In genomic region chr10:80442989-80443388, GRCm38 (mm10) we compare ENCODE assay signal across 29 mouse cellular contexts. TPM values are rescaled to one million over a fixed set of nuclear protein-coding genes. Genes with fewer than 3 reads are reported as not detected.
DNase-seq lines count a peak whose midpoint lies in the region; ATAC-seq and TF ChIP-seq lines count a peak whose summit lies in the region.
"Had no signal": no experiment of that assay in that cellular context is flagged by ENCODE, and none has a peak within 500 bp of the region (broad histone marks: within the 10 kb centered on the region; RNA-seq: fewer than 3 reads in every experiment).

No protein-coding gene starts in this region.

- no peak for TF ChIP-seq CTCF in spleen, adult 2 months (IDR thresholded peaks at IDR 0.05; ENCODE audit: extremely low read depth, insufficient read depth, insufficient read length, insufficient replicate concordance)

- ATAC-seq in limb, embryonic 13.5 days (ENCODE audit: low FRiP score, low read depth), result no peak
- ATAC-seq in granulocyte monocyte progenitor cell, adult 5-6 weeks (replicated peaks; ENCODE audit: poor library complexity, severe bottlenecking), result 0 out of 2 replicates have a peak, but pooled peaks have one; percentile 8
- ATAC-seq in frontal cortex, adult (ENCODE audit: low TSS enrichment), result no peak
- ATAC-seq in kidney, embryonic 14.5 days (ENCODE audit: low FRiP score, low TSS enrichment), result no peak
- ATAC-seq: forebrain, embryonic 16.5 days; hindbrain, embryonic 16.5 days had no signal

- no peak overlapping the region for H3K4me2 ChIP-seq in limb, embryonic 13.5 days (replicated peaks)
- H3K4me2 ChIP-seq in kidney, embryonic 14.5 days (replicated peaks; ENCODE audit: low read depth, low read length), result no peak overlapping the region
- H3K4me2 ChIP-seq: embryonic facial prominence, embryonic 12.5 days; heart, embryonic 12.5 days had no signal

- H3K4me3 ChIP-seq in limb, embryonic 13.5 days, result no peak overlapping the region
- H3K4me3 ChIP-seq in limb, embryonic 10.5 days, result no peak overlapping the region
- no peak overlapping the region for H3K4me3 ChIP-seq in spleen, adult 2 months (ENCODE audit: extremely low read depth, insufficient read depth, insufficient read length)
- no peak overlapping the region for H3K4me3 ChIP-seq in kidney, embryonic 14.5 days (ENCODE audit: low read length)
- H3K4me3 ChIP-seq: embryonic facial prominence, embryonic 12.5 days; heart, embryonic 12.5 days; midbrain, embryonic 10.5 days had no signal

- 61% methylated on average over 2 of the region's 2 CpGs for WGBS in limb, embryonic 13.5 days
- 56% methylated on average over 2 of the region's 2 CpGs for WGBS in limb, embryonic 10.5 days
- WGBS in spleen, adult 2 months, result 24% methylated on average over 2 of the region's 2 CpGs
- WGBS in kidney, embryonic 14.5 days, result 67% methylated on average over 2 of the region's 2 CpGs

- H3K27me3 ChIP-seq in limb, embryonic 13.5 days, result peaks cover 42% of the 10 kb centered on the region
- H3K27me3 ChIP-seq in limb, embryonic 10.5 days (ENCODE audit: low read depth, poor library complexity, severe bottlenecking), result peaks cover 46% of the 10 kb centered on the region
- no peaks in the 10 kb centered on the region for H3K27me3 ChIP-seq in spleen, adult 2 months (ENCODE audit: control insufficient read depth, insufficient read depth, low read length)
- peaks cover 8% of the 10 kb centered on the region for H3K27me3 ChIP-seq in kidney, embryonic 14.5 days (ENCODE audit: control insufficient read depth, insufficient read depth, low read length)

- H3K36me3 ChIP-seq in limb, embryonic 13.5 days, result no peaks in the 10 kb centered on the region
- H3K36me3 ChIP-seq in limb, embryonic 10.5 days, result no peaks in the 10 kb centered on the region
- H3K36me3 ChIP-seq in spleen, adult 2 months (ENCODE audit: control insufficient read depth, insufficient read depth, low read length), result no peaks in the 10 kb centered on the region
- H3K36me3 ChIP-seq in kidney, embryonic 14.5 days (ENCODE audit: control insufficient read depth, insufficient read depth, low read length), result no peaks in the 10 kb centered on the region
- H3K36me3 ChIP-seq: embryonic facial prominence, embryonic 12.5 days; heart, embryonic 12.5 days; midbrain, embryonic 10.5 days had no signal

- H3K9me3 ChIP-seq in limb, embryonic 13.5 days, result no peaks in the 10 kb centered on the region
- H3K9me3 ChIP-seq in limb, embryonic 10.5 days (replicated peaks), result no peaks in the 10 kb centered on the region
- H3K9me3 ChIP-seq in kidney, embryonic 14.5 days (ENCODE audit: control insufficient read depth, low read length), result no peaks in the 10 kb centered on the region
- H3K9me3 ChIP-seq: embryonic facial prominence, embryonic 12.5 days; heart, embryonic 12.5 days; midbrain, embryonic 10.5 days had no signal

- peaks cover 4% of the 10 kb centered on the region for H3K4me1 ChIP-seq in limb, embryonic 13.5 days
- peaks cover 8% of the 10 kb centered on the region for H3K4me1 ChIP-seq in limb, embryonic 10.5 days
- H3K4me1 ChIP-seq in spleen, adult 2 months (ENCODE audit: control insufficient read depth, insufficient read depth, insufficient read length), result peaks cover 14% of the 10 kb centered on the region
- H3K4me1 ChIP-seq in kidney, embryonic 14.5 days (ENCODE audit: control insufficient read depth, insufficient read depth, low read length), result no peaks in the 10 kb centered on the region

- H3K27ac ChIP-seq in limb, embryonic 13.5 days, result no peak overlapping the region
- no peak overlapping the region for H3K27ac ChIP-seq in limb, embryonic 10.5 days
- peak overlapping the region; percentile 9; the same call in 1 of the 2 replicates for H3K27ac ChIP-seq in spleen, adult 2 months (ENCODE audit: insufficient read depth, low read length)
- no peak overlapping the region for H3K27ac ChIP-seq in kidney, embryonic 14.5 days (ENCODE audit: low read depth, low read length)
- H3K27ac ChIP-seq: embryonic facial prominence, embryonic 12.5 days; liver, embryonic 14.5 days; midbrain, embryonic 10.5 days had no signal

- DNase-seq in limb, embryonic 10.5 days (ENCODE audit: low spot score), result no peak
- peak in 1 of 2 experiments; percentile 62 for DNase-seq in spleen, adult 2 months (ENCODE audit: low read depth in 1 of 2, low spot score in 2 of 2)
- DNase-seq in spleen, adult 12 weeks (ENCODE audit: low spot score), result no peak
- DNase-seq in spleen, postnatal 36 days (ENCODE audit: low spot score in 2 of 2), result peak; percentile 82 to 83
- DNase-seq: adrenal gland, postnatal 14 days; cerebellum, adult 9-11 months; heart, postnatal 36 days; kidney, adult 2 months; kidney, postnatal 25 days; lung, postnatal 10 days; thymus, adult 18-20 months; thymus, postnatal 4 days had no signal

- no peak for TF ChIP-seq POLR2A in spleen, adult 2 months (IDR thresholded peaks at IDR 0.05; ENCODE audit: low read depth, low read length)

- H3K9ac ChIP-seq in limb, embryonic 13.5 days, result peak overlapping the region; percentile 39; the same call in 1 of the 2 replicates
- H3K9ac ChIP-seq in kidney, embryonic 14.5 days (ENCODE audit: low read depth, low read length), result no peak overlapping the region
- H3K9ac ChIP-seq: embryonic facial prominence, embryonic 12.5 days; heart, embryonic 12.5 days; liver, embryonic 14.5 days had no signal

RNA-seq across cellular contexts. Expression of gene Tcf3, which starts 9.5 kb away (rescaled TPM):
- polyA plus RNA-seq in limb, embryonic 13.5 days (2015; fragmentation: Nextera tagmentation; extraction: Ambion mirVana), result 153 and 157 TPM in 2 replicates
- polyA plus RNA-seq in limb, embryonic 10.5 days (2016; fragmentation: Nextera tagmentation; extraction: Ambion mirVana), result 260 and 283 TPM in 2 replicates
- polyA plus RNA-seq in spleen, adult 2 months (2012; rRNA removed), result 173 and 240 TPM in 2 replicates
- 33.8 and 55.2 TPM in 2 replicates for total RNA-seq in granulocyte monocyte progenitor cell, adult 5-6 weeks (2014; fragmentation: Nextera tagmentation)
- total RNA-seq in granulocyte monocyte progenitor cell, adult 5-6 weeks (2017), result 30.7 and 48.4 TPM in 2 replicates
- 134 and 162 TPM in 2 replicates for polyA plus RNA-seq in kidney, embryonic 14.5 days (2014; fragmentation: Nextera tagmentation; extraction: Ambion mirVana)

RNA-seq across cellular contexts. Expression of gene Uqcr11, which starts 36.4 kb away (rescaled TPM):
- polyA plus RNA-seq in limb, embryonic 13.5 days (2015; fragmentation: Nextera tagmentation; extraction: Ambion mirVana), result 443 and 459 TPM in 2 replicates
- polyA plus RNA-seq in limb, embryonic 10.5 days (2016; fragmentation: Nextera tagmentation; extraction: Ambion mirVana), result 651 and 677 TPM in 2 replicates
- 399 and 753 TPM in 2 replicates for polyA plus RNA-seq in spleen, adult 2 months (2012; rRNA removed)
- total RNA-seq in granulocyte monocyte progenitor cell, adult 5-6 weeks (2014; fragmentation: Nextera tagmentation), result 382 and 438 TPM in 2 replicates
- 172 and 277 TPM in 2 replicates for total RNA-seq in granulocyte monocyte progenitor cell, adult 5-6 weeks (2017)
- polyA plus RNA-seq in kidney, embryonic 14.5 days (2014; fragmentation: Nextera tagmentation; extraction: Ambion mirVana), result 806 and 1,046 TPM in 2 replicates

RNA-seq across cellular contexts. Expression of gene Mbd3, which starts 43.6 kb away (rescaled TPM):
- polyA plus RNA-seq in limb, embryonic 13.5 days (2015; fragmentation: Nextera tagmentation; extraction: Ambion mirVana), result 276 and 288 TPM in 2 replicates
- 453 and 469 TPM in 2 replicates for polyA plus RNA-seq in limb, embryonic 10.5 days (2016; fragmentation: Nextera tagmentation; extraction: Ambion mirVana)
- polyA plus RNA-seq in spleen, adult 2 months (2012; rRNA removed), result 110 and 124 TPM in 2 replicates
- 85.0 and 105 TPM in 2 replicates for total RNA-seq in granulocyte monocyte progenitor cell, adult 5-6 weeks (2014; fragmentation: Nextera tagmentation)
- total RNA-seq in granulocyte monocyte progenitor cell, adult 5-6 weeks (2017), result 94.1 and 106 TPM in 2 replicates
- 248 and 270 TPM in 2 replicates for polyA plus RNA-seq in kidney, embryonic 14.5 days (2014; fragmentation: Nextera tagmentation; extraction: Ambion mirVana)

RNA-seq across cellular contexts. Expression of gene Onecut3, which starts 51.6 kb away (rescaled TPM):
- not detected in 2 replicates for polyA plus RNA-seq in limb, embryonic 13.5 days (2015; fragmentation: Nextera tagmentation; extraction: Ambion mirVana)
- polyA plus RNA-seq in limb, embryonic 10.5 days (2016; fragmentation: Nextera tagmentation; extraction: Ambion mirVana), result not detected in 2 replicates
- not detected in 2 replicates for polyA plus RNA-seq in spleen, adult 2 months (2012; rRNA removed)
- not detected in 2 replicates for total RNA-seq in granulocyte monocyte progenitor cell, adult 5-6 weeks (2014; fragmentation: Nextera tagmentation)
- total RNA-seq in granulocyte monocyte progenitor cell, adult 5-6 weeks (2017), result not detected in 2 replicates
- polyA plus RNA-seq in kidney, embryonic 14.5 days (2014; fragmentation: Nextera tagmentation; extraction: Ambion mirVana), result not detected in 2 replicates
- total RNA-seq: adrenal gland, postnatal 14 days; ES-E14; gastrocnemius, adult 18-20 months; gastrocnemius, postnatal 4 days; heart, postnatal 36 days; left cerebral cortex, adult 18-20 months; left cerebral cortex, postnatal 36 days; monocyte, adult 5-6 weeks had no signal
- polyA plus RNA-seq: cortical plate, adult 2 months; heart, embryonic 12.5 days; kidney, adult 2 months had no signal

RNA-seq across cellular contexts. Expression of gene Mex3d, which starts 55.5 kb away (rescaled TPM):
- polyA plus RNA-seq in limb, embryonic 13.5 days (2015; fragmentation: Nextera tagmentation; extraction: Ambion mirVana), result 9.2 and 9.5 TPM in 2 replicates
- 7.2 and 7.5 TPM in 2 replicates for polyA plus RNA-seq in limb, embryonic 10.5 days (2016; fragmentation: Nextera tagmentation; extraction: Ambion mirVana)
- 13.4 and 22.6 TPM in 2 replicates for polyA plus RNA-seq in spleen, adult 2 months (2012; rRNA removed)
- 0.67 and 3.6 TPM in 2 replicates for total RNA-seq in granulocyte monocyte progenitor cell, adult 5-6 weeks (2014; fragmentation: Nextera tagmentation)
- 2.1 and 2.2 TPM in 2 replicates for total RNA-seq in granulocyte monocyte progenitor cell, adult 5-6 weeks (2017)
- 8.7 and 14.6 TPM in 2 replicates for polyA plus RNA-seq in kidney, embryonic 14.5 days (2014; fragmentation: Nextera tagmentation; extraction: Ambion mirVana)

Comparison
In these comparisons a context has a peak if more than half of its experiments do, and no peak if none do; other contexts are left out.
1. DNase-seq: peak in spleen, postnatal 36 days (2 of 2); none in limb, embryonic 10.5 days (single experiment) and spleen, adult 12 weeks (single experiment).